14 mouse cellular contexts compared by ENCODE assay signal in the genomic region with DNA sequence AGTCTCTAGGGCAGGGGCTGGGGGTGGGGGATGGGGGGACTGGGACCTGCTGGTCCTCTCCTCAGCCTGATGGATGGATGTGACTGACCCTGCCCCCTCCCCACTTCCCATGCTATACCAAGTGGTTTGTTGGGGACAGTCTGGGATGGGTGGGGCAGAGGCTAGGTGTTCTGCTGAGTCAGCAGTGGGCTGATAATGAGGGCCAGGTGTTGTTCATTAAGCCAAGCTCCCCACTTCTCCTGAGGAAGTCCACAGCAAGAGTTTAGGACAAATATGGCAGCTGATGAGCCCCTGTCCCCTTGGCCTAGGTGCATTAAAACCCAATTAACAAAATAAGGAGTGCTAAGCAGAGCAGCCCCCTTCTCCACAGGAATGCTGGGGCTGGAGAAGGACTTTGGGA.
"Had no signal": no experiment of that assay in that cellular context is flagged by ENCODE, and none has a peak within 500 bp of the region (broad histone marks: within the 10 kb centered on the region; RNA-seq: fewer than 3 reads in every experiment).

No protein-coding gene starts in this region.

- H3K36me3 ChIP-seq: limb, embryonic 13.5 days; midbrain, embryonic 13.5 days; neural tube, embryonic 12.5 days had no signal

- ATAC-seq: midbrain, embryonic 13.5 days had no signal

- H3K4me3 ChIP-seq: limb, embryonic 13.5 days; midbrain, embryonic 13.5 days; myocyte; neural tube, embryonic 12.5 days had no signal

- H3K27me3 ChIP-seq: midbrain, embryonic 13.5 days; neural tube, embryonic 12.5 days had no signal

- H3K27ac ChIP-seq: limb, embryonic 13.5 days; liver, embryonic 14.5 days; midbrain, embryonic 13.5 days; neural tube, embryonic 12.5 days; stomach, postnatal 0 days had no signal

- H3K9me3 ChIP-seq: midbrain, embryonic 13.5 days; neural tube, embryonic 12.5 days had no signal

- H3K4me2 ChIP-seq: limb, embryonic 13.5 days; midbrain, embryonic 13.5 days; neural tube, embryonic 12.5 days had no signal

- H3K9ac ChIP-seq: limb, embryonic 13.5 days; liver, embryonic 14.5 days; midbrain, embryonic 13.5 days; neural tube, embryonic 12.5 days had no signal

- DNase-seq: kidney, adult 8-10 months; kidney, postnatal 25 days; layer of hippocampus, postnatal 36 days; lung, adult 18-20 months; lung, postnatal 36 days; right cerebral cortex, adult 18-20 months; right cerebral cortex, postnatal 25 days; thymus, postnatal 4 days had no signal
